Mouse (Mus musculus) mouse trophoblast stem cell (cell line): ENCODE measurements around the gene Taf8.

ENCODE experiments used
- in situ Hi-C, 2 experiments: fragments of 300-500 bp; cut with MseI, MboI; formaldehyde crosslinking; loops; 2 replicates in 1 of 2; 3 replicates in 1 of 2; pipeline ENCODE4 v1.15.1; 2025

Gene Taf8

GRCm38 (mm10) chr17:47484993-47485392 is 17.1 kb downstream of the Taf8 start:
- in situ Hi-C loops = loop anchor here (5.0 kb wide), 2 partner anchors 78 to 98 kb away; partner anchors contain the start of gene Guca1b (in 1 of the 2)

GRCm38 (mm10) chr17:47484241-47484921 is 17.7 kb downstream of the Taf8 start:
- in situ Hi-C loops = loop anchor here (5.0 kb wide), 2 partner anchors 77 to 97 kb away; partner anchors contain the start of gene Guca1b (in 1 of the 2)

GRCm38 (mm10) chr17:47482401-47482800 is 19.7 kb downstream of the Taf8 start:
- in situ Hi-C loops = loop anchor here (5.0 kb wide), 2 partner anchors 75 to 95 kb away; partner anchors contain the start of gene Guca1b (in 1 of the 2)

GRCm38 (mm10) chr17:47479887-47480286 is 22.2 kb downstream of the Taf8 start:
- in situ Hi-C loops = loop anchor here (5.0 kb wide), 2 partner anchors 73 to 93 kb away; partner anchors contain the start of gene Guca1b (in 1 of the 2)

- in situ Hi-C loops = no loop called here
These were observed 26.4 kb downstream of the Taf8 start for GRCm38 (mm10) chr17:47475714-47476113.

GRCm38 (mm10) chr17:47475181-47475580 is 26.9 kb downstream of the Taf8 start:
- in situ Hi-C loops = no loop called here

- in situ Hi-C loops = loop anchor here in 1 of 2 experiments (5.0 kb wide), 1 partner anchor 67 kb away; no protein-coding TSS in a partner anchor
These were observed 27.8 kb downstream of the Taf8 start for GRCm38 (mm10) chr17:47474250-47474649.

- in situ Hi-C loops = loop anchor here in 1 of 2 experiments (5.0 kb wide), 1 partner anchor 66 kb away; no protein-coding TSS in a partner anchor
These were observed 28.6 kb downstream of the Taf8 start for GRCm38 (mm10) chr17:47473434-47473974.

GRCm38 (mm10) chr17:47472435-47473350 is 29.4 kb downstream of the Taf8 start:
- in situ Hi-C loops = loop anchor here in 1 of 2 experiments (5.0 kb wide), 1 partner anchor 65 kb away; no protein-coding TSS in a partner anchor

- in situ Hi-C loops = loop anchor here in 1 of 2 experiments (5.0 kb wide), 1 partner anchor 63 kb away; no protein-coding TSS in a partner anchor
These were observed 31.4 kb downstream of the Taf8 start for GRCm38 (mm10) chr17:47470686-47471085.

- in situ Hi-C loops = loop anchor here in 1 of 2 experiments (5.0 kb wide), 1 partner anchor 63 kb away; no protein-coding TSS in a partner anchor
These were observed 32.0 kb downstream of the Taf8 start for GRCm38 (mm10) chr17:47470121-47470520.

GRCm38 (mm10) chr17:47469642-47470041 is 32.5 kb downstream of the Taf8 start:
- in situ Hi-C loops = loop anchor here in 1 of 2 experiments (5.0 kb wide), 1 partner anchor 62 kb away; no protein-coding TSS in a partner anchor

- in situ Hi-C loops = no loop called here
These were observed 33.6 kb downstream of the Taf8 start for GRCm38 (mm10) chr17:47468466-47468865.

GRCm38 (mm10) chr17:47468063-47468462 is 34.0 kb downstream of the Taf8 start:
- in situ Hi-C loops = no loop called here

- in situ Hi-C loops = no loop called here
These were observed 34.4 kb downstream of the Taf8 start for GRCm38 (mm10) chr17:47467659-47468058.

- in situ Hi-C loops = no loop called here
These were observed 35.8 kb downstream of the Taf8 start for GRCm38 (mm10) chr17:47466284-47466683.

GRCm38 (mm10) chr17:47465016-47465415 is 37.1 kb downstream of the Taf8 start:
- in situ Hi-C loops = no loop called here

- in situ Hi-C loops = no loop called here
These were observed 37.7 kb downstream of the Taf8 start for GRCm38 (mm10) chr17:47464248-47464965.

GRCm38 (mm10) chr17:47462728-47463388 is 39.2 kb downstream of the Taf8 start:
- in situ Hi-C loops = no loop called here

GRCm38 (mm10) chr17:47462209-47462608 is 39.9 kb downstream of the Taf8 start:
- in situ Hi-C loops = no loop called here
